Mouse (Mus musculus) gastrocnemius, postnatal 25 days (tissue): ENCODE results near the gene Gm21974. TPM values are rescaled to one million over a fixed set of nuclear protein-coding genes. Genes with fewer than 3 reads are reported as not detected.
"Not testable (repeated sequence)": the region's sequence is repeated elsewhere in the genome, so short reads cannot be mapped to it uniquely, and the experiment has no call there.

ENCODE experiments used
- DNase-seq: peaks from one replicate; pipeline ENCODE4 v3.0.0; 2022
- total RNA-seq, 2 experiments: library from RNA; stranded (reverse); gene quantifications; 1 replicate in 1 of 2; 2 replicates in 1 of 2; pipeline ENCODE4 v1.2.3; 2021

Gene Gm21974
- total RNA-seq, 2 experiments from 2014 or later, result not detected

GRCm38 (mm10) chr7:127915293-127915692 is 20.0 kb upstream of the Gm21974 start:
- no peak for DNase-seq

GRCm38 (mm10) chr7:127912938-127913337 is 17.7 kb upstream of the Gm21974 start:
- no peak for DNase-seq

GRCm38 (mm10) chr7:127912190-127912871 is 17.1 kb upstream of the Gm21974 start, which contains the start of gene Kat8:
TSS of gene Kat8 (plus strand) at chr7:127912516.
- peak; percentile 89 for DNase-seq

- peak; percentile 52 for DNase-seq
Observed at GRCm38 (mm10) chr7:127908656-127909055, 13.4 kb upstream of the Gm21974 start.

GRCm38 (mm10) chr7:127907939-127908338 is 12.7 kb upstream of the Gm21974 start:
- DNase-seq, result no peak

- DNase-seq, result peak; percentile 67
Observed at GRCm38 (mm10) chr7:127903971-127904796, 8.9 kb upstream of the Gm21974 start, which contains the start of gene Bckdk. TSS of gene Bckdk (plus strand) at chr7:127904082.

- no peak for DNase-seq
Observed at GRCm38 (mm10) chr7:127901772-127902171, 6.5 kb upstream of the Gm21974 start.

GRCm38 (mm10) chr7:127899997-127900396 is 4.7 kb upstream of the Gm21974 start:
- no peak for DNase-seq

- DNase-seq, result no peak
Observed at GRCm38 (mm10) chr7:127898179-127898956, 3.1 kb upstream of the Gm21974 start.

GRCm38 (mm10) chr7:127897542-127897941 is 2.3 kb upstream of the Gm21974 start:
- no peak for DNase-seq

- no peak for DNase-seq
Observed at GRCm38 (mm10) chr7:127896384-127896783, 1.1 kb upstream of the Gm21974 start.

- DNase-seq, result not testable (repeated sequence)
Observed at GRCm38 (mm10) chr7:127895891-127896290, 637 bp upstream of the Gm21974 start.

GRCm38 (mm10) chr7:127894480-127894879 is 774 bp downstream of the Gm21974 start:
- no peak for DNase-seq

GRCm38 (mm10) chr7:127890798-127891197 is 4.5 kb downstream of the Gm21974 start, which contains the start of gene Prss53:
TSS of gene Prss53 (minus strand) at chr7:127890970.
- no peak for DNase-seq

- no peak for DNase-seq
Observed at GRCm38 (mm10) chr7:127888821-127889220, 6.4 kb downstream of the Gm21974 start.

- DNase-seq, result no peak
Observed at GRCm38 (mm10) chr7:127887781-127888180, 7.5 kb downstream of the Gm21974 start.

GRCm38 (mm10) chr7:127887191-127887590 is 8.1 kb downstream of the Gm21974 start:
- no peak for DNase-seq

GRCm38 (mm10) chr7:127886551-127886950 is 8.7 kb downstream of the Gm21974 start:
- DNase-seq, result no peak

GRCm38 (mm10) chr7:127885951-127886350 is 9.3 kb downstream of the Gm21974 start:
- peak; percentile 85 for DNase-seq

GRCm38 (mm10) chr7:127880431-127880830 is 14.8 kb downstream of the Gm21974 start:
- DNase-seq, result no peak

GRCm38 (mm10) chr7:127879301-127879700 is 16.0 kb downstream of the Gm21974 start:
- no peak for DNase-seq
